Mouse (Mus musculus) hindbrain, embryonic 14.5 days (tissue): ENCODE measurements at regions not wholly inside any gene's neighbourhood (a gene's known extent, or its start where the extent isn't known, plus 50 kb on each side); places are given as distances from the start of the nearest gene placed in this dataset.

Experiments used
- ATAC-seq: fragments of 200-750 bp; cut with Nextera tagmentation; 2 replicates; pipeline ENCODE4 v1.8.0; 2017; ENCODE audit warnings: moderate number of reproducible peaks, mild to moderate bottlenecking, moderate TSS enrichment, moderate library complexity; ENCODE audit not compliant: low FRiP score
- DNase-seq: peaks from one replicate; pipeline ENCODE4 v3.0.0-alpha.2; 2015; ENCODE audit warnings: low spot score
- H3K27ac ChIP-seq: fragments of 300-500 bp; sonication (generic); 2 replicates; pipeline ENCODE4 v1.5.1; 2014; ENCODE audit warnings: mild to moderate bottlenecking, moderate library complexity
- H3K27me3 ChIP-seq: fragments of 300-500 bp; sonication (generic); 2 replicates; pipeline ENCODE4 v1.6.1; 2014; ENCODE audit warnings: mild to moderate bottlenecking, low read length, mixed read lengths; ENCODE audit not compliant: control insufficient read depth, insufficient read depth
- H3K36me3 ChIP-seq: fragments of 300-500 bp; sonication (generic); replicated peaks from 2 replicates; pipeline ENCODE4 v1.6.1; 2014; ENCODE audit not compliant: control insufficient read depth, insufficient read depth
- H3K4me1 ChIP-seq: fragments of 300-500 bp; sonication (generic); replicated peaks from 2 replicates; pipeline ENCODE4 v1.6.1; 2014; ENCODE audit warnings: antibody characterized with exemption, low read length, mixed read lengths; ENCODE audit not compliant: control insufficient read depth, insufficient read depth
- H3K4me2 ChIP-seq: fragments of 300-500 bp; sonication (generic); replicated peaks from 2 replicates; pipeline ENCODE4 v1.6.1; 2014; ENCODE audit warnings: mild to moderate bottlenecking, moderate library complexity
- H3K4me3 ChIP-seq: fragments of 300-500 bp; sonication (generic); replicated peaks from 2 replicates; pipeline ENCODE4 v1.5.1; 2014; ENCODE audit warnings: mild to moderate bottlenecking, low read length
- H3K9ac ChIP-seq: fragments of 300-500 bp; sonication (generic); 2 replicates; pipeline ENCODE4 v1.6.1; 2014
- H3K9me3 ChIP-seq: fragments of 300-500 bp; sonication (generic); 2 replicates; pipeline ENCODE4 v1.6.1; 2016; ENCODE audit warnings: low read length; ENCODE audit not compliant: control insufficient read depth
- WGBS: fragments of 180-500 bp; shearing (Covaris S2); extraction: QIAGEN DNeasy Blood & Tissue Kit; methylation state at CpG from one replicate; pipeline ENCODE4 v1.1.7; 2014; 5-methylcytosine and 5-hydroxymethylcytosine counted together

DNA sequence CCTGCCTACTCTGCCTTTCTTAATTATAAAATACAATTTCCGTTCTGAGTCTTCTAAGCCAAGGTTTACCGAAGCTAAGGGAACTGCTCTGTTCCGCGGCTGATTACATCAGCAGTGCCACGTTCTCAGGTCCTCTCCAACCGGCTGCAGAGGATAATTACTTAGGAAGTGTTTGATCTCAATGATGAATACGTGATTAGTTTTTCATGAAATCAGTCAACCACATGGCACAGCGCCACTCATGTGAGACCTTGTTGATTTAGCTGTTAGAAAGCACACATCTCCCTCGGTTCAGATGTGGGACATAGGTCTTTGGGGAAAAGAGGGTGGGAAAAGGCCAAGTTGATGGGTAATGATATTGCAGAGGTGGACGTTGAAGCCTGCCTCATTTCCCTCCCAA is 141.7 kb downstream of the Pou4f1 start:
- 49% methylated on average over 10 of the region's 10 CpGs for WGBS
- H3K27ac ChIP-seq: no peak overlapping the region
- DNase-seq: no peak

DNA sequence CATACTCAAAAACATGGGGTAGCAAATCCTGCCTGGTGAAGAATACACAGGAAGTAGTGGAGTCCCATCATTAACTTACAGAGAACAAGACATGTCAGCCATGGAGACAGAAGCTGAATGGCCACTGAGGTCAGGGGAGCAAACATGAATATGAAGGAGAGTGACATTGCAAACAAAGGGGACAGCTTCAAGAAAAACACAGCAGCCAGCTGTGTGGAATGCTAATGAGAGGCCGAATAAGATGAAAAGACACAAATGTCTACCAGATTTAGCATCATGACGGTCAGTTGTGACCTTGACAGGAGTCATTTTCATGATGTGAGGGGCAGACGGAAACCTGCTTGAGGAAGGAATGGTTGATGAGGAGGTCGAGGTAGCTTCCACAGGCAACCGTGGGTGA is 167.7 kb downstream of the Pou4f1 start:
- no peak overlapping the region for H3K4me3 ChIP-seq
- H3K27me3 ChIP-seq: no peaks in the 10 kb centered on the region
- H3K36me3 ChIP-seq: no peaks in the 10 kb centered on the region
- ATAC-seq (no peak), DNase-seq (no peak)
- H3K9me3 ChIP-seq: no peaks in the 10 kb centered on the region
- H3K4me2 ChIP-seq: no peak overlapping the region
- no peak overlapping the region for H3K9ac ChIP-seq
- 42% methylated on average over 5 of the region's 5 CpGs for WGBS
- no peak overlapping the region for H3K27ac ChIP-seq
- no peaks in the 10 kb centered on the region; the same call in 1 of the 2 replicates for H3K4me1 ChIP-seq

More for the DNA sequence above, 141.7 kb downstream of the Pou4f1 start:
- Histone ChIP-seq H3K36me3 (no peaks in the 10 kb centered on the region), H3K9me3 (no peaks in the 10 kb centered on the region), H3K4me1 (no peaks in the 10 kb centered on the region), H3K4me2 (no peak overlapping the region), H3K27me3 (no peaks in the 10 kb centered on the region), H3K9ac (no peak overlapping the region), H3K4me3 (no peak overlapping the region)
- ATAC-seq: peak; percentile 57; the same call in 1 of the 2 replicates

- DNase-seq (peak; percentile 26), ATAC-seq (peak; percentile 73)
- Histone ChIP-seq H3K4me1 (no peaks in the 10 kb centered on the region; the same call in 1 of the 2 replicates), H3K27ac (no peak overlapping the region), H3K4me3 (no peak overlapping the region), H3K27me3 (no peaks in the 10 kb centered on the region), H3K4me2 (no peak overlapping the region), H3K9ac (no peak overlapping the region), H3K36me3 (no peaks in the 10 kb centered on the region), H3K9me3 (no peaks in the 10 kb centered on the region)
- WGBS: 11% methylated on average over 4 of the region's 4 CpGs
Observed at GRCm38 (mm10) chr14:104298312-104298711, 169.5 kb downstream of the Pou4f1 start.

- WGBS: 30% methylated on average over 15 of the region's 15 CpGs
- H3K4me1 ChIP-seq: no peaks in the 10 kb centered on the region; the same call in 1 of the 2 replicates
- H3K4me2 ChIP-seq: no peak overlapping the region
- H3K9ac ChIP-seq: no peak overlapping the region
- H3K27ac ChIP-seq: no peak overlapping the region
- H3K9me3 ChIP-seq: no peaks in the 10 kb centered on the region
- DNase-seq: peak; percentile 55
- peak; percentile 84 for ATAC-seq
- H3K36me3 ChIP-seq: no peaks in the 10 kb centered on the region
- no peak overlapping the region for H3K4me3 ChIP-seq
- H3K27me3 ChIP-seq: no peaks in the 10 kb centered on the region
Observed at GRCm38 (mm10) chr14:104297316-104298311, 170.2 kb downstream of the Pou4f1 start.

- Histone ChIP-seq H3K27ac (no peak overlapping the region), H3K4me2 (no peak overlapping the region), H3K36me3 (no peaks in the 10 kb centered on the region), H3K4me1 (no peaks in the 10 kb centered on the region; the same call in 1 of the 2 replicates), H3K27me3 (no peaks in the 10 kb centered on the region), H3K9me3 (no peaks in the 10 kb centered on the region), H3K9ac (no peak overlapping the region), H3K4me3 (no peak overlapping the region)
- 36% methylated on average over 4 of the region's 4 CpGs for WGBS
- ATAC-seq (no peak), DNase-seq (no peak)
Observed at GRCm38 (mm10) chr14:104293814-104294213, 174.0 kb downstream of the Pou4f1 start.

DNA sequence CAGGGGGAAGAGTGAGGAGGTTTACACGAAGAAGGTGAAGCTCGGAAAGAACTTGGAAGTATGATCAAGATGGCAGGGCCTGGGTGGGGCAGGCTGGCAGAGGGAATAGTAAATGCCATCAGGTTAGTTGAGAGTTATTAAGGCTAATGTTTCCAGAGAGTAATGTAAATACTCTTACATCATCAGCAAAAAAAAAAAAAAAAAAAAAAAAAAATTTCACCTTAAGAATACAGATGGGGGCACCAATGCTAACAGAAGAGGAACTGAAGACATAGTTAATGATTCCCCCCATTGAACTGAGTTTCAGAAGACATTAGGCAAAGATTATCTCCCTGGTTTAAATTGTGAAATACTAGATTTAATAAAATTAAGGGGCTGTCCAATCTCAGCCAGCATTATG is 174.7 kb downstream of the Pou4f1 start:
- no peaks in the 10 kb centered on the region for H3K36me3 ChIP-seq
- no peaks in the 10 kb centered on the region; the same call in 1 of the 2 replicates for H3K4me1 ChIP-seq
- no peak overlapping the region for H3K4me2 ChIP-seq
- no peaks in the 10 kb centered on the region for H3K27me3 ChIP-seq
- no peak overlapping the region for H3K27ac ChIP-seq
- WGBS: 94% methylated on average over 2 of the region's 2 CpGs
- no peak overlapping the region for H3K4me3 ChIP-seq
- DNase-seq (no peak), ATAC-seq (no peak)
- no peaks in the 10 kb centered on the region for H3K9me3 ChIP-seq
- H3K9ac ChIP-seq: no peak overlapping the region

- Histone ChIP-seq H3K27ac (no peak overlapping the region), H3K4me1 (no peaks in the 10 kb centered on the region), H3K9ac (no peak overlapping the region), H3K4me2 (no peak overlapping the region), H3K36me3 (no peaks in the 10 kb centered on the region), H3K27me3 (no peaks in the 10 kb centered on the region), H3K9me3 (no peaks in the 10 kb centered on the region), H3K4me3 (no peak overlapping the region)
- peak; percentile 64; the same call in 1 of the 2 replicates for ATAC-seq
- 57% methylated on average over 6 of the region's 6 CpGs for WGBS
- DNase-seq: no peak
Observed at GRCm38 (mm10) chr14:104280353-104280752, 187.4 kb downstream of the Pou4f1 start.

GRCm38 (mm10) chr14:104279890-104280289 is 187.9 kb downstream of the Pou4f1 start:
- Histone ChIP-seq H3K27ac (no peak overlapping the region), H3K36me3 (no peaks in the 10 kb centered on the region), H3K4me1 (no peaks in the 10 kb centered on the region), H3K27me3 (no peaks in the 10 kb centered on the region), H3K9ac (no peak overlapping the region), H3K4me3 (no peak overlapping the region), H3K4me2 (no peak overlapping the region), H3K9me3 (no peaks in the 10 kb centered on the region)
- DNase-seq: no peak
- WGBS: 65% methylated on average over 5 of the region's 5 CpGs
- peak; percentile 59; the same call in 1 of the 2 replicates for ATAC-seq

DNA sequence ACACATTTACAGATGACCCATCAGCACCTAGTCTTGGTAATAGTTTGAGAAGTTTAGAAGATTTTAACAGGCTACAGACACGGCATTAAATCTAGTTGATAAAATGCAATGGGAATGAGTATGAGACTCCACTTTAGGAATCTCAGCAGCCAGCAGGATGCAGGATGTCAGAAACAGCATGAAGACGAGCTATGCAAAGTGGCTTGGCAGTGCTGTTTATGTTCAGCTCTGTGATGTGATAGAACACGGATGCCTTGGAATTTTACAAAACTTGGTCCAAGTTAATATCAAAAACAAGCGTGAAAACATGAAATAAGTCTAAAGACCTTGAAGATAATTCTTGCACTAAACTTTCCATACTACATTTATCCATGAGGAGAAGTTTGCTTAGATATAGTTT is 193.0 kb downstream of the Pou4f1 start:
- Histone ChIP-seq H3K27ac (no peak overlapping the region), H3K9me3 (no peaks in the 10 kb centered on the region), H3K9ac (no peak overlapping the region), H3K36me3 (no peaks in the 10 kb centered on the region), H3K4me2 (no peak overlapping the region), H3K4me1 (no peaks in the 10 kb centered on the region), H3K4me3 (no peak overlapping the region), H3K27me3 (no peaks in the 10 kb centered on the region)
- no peak for DNase-seq
- WGBS: 78% methylated on average over 4 of the region's 4 CpGs
- no peak for ATAC-seq
